Mouse (Mus musculus): ENCODE results near the gene Antxr1. TPM values are rescaled to one million over a fixed set of nuclear protein-coding genes. Genes with fewer than 3 reads are reported as not detected.

The Antxr1 gene
- polyA plus RNA-seq, 1 experiment from 2014 or later = 21.1 TPM

DNA sequence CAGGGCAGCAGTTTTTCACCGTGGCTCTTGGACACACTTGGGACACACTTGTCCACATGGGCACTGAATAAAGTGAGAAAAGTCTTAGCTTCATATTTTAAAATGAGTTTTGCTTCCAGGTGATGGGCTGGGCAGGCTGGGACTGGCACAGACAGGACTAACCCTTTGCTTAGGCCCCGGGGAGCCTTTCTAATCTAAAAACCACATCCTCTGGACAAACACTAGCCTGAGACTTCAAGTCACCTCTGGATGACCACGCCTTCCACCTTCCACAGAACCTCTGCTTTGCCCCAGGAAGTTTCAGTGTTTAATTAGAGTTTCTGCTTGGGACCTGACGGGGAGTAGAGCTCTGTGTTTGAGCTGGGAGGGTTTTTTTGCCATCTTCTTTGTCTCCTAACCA is 98.4 kb downstream of the Antxr1 start:
- Histone ChIP-seq H3K9me3 (no peaks in the 10 kb centered on the region; the same call in 1 of the 2 replicates), H3K4me2 (replicated peaks) (no peak overlapping the region), H3K27me3 (no peaks in the 10 kb centered on the region), H3K4me3 (no peak overlapping the region), H3K9ac (no peak overlapping the region), H3K36me3 (peaks cover 74% of the 10 kb centered on the region), H3K4me1 (peaks cover 27% of the 10 kb centered on the region), H3K27ac (peak overlapping the region; percentile 48; the same call in 1 of the 2 replicates)
- no peak for ATAC-seq (ENCODE audit: low FRiP score, low read depth)
- 59% methylated on average over 4 of the region's 4 CpGs for WGBS

DNA sequence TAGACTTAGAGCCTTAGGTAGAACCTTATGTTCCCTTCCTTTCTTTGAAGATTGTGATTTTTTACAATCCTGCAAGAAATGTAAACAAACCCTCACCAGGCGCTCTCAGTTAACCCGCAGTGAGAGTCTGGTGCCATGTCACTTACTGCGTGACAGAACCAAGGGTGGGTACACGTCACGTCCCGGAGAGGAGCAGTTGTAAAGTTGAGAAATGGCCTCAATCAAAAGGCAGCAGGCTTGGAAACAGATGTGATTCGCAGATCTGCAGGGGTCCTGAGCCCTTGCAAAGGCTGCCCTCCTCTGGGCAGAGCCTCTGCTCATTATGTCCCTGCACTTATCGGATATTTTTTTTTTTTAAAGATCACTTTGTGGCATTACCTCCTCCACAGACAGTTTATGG is 99.6 kb downstream of the Antxr1 start:
- Histone ChIP-seq H3K9ac (no peak overlapping the region), H3K27ac (no peak overlapping the region), H3K4me3 (no peak overlapping the region), H3K27me3 (no peaks in the 10 kb centered on the region), H3K9me3 (no peaks in the 10 kb centered on the region; the same call in 1 of the 2 replicates), H3K4me1 (peaks cover 28% of the 10 kb centered on the region), H3K36me3 (peaks cover 72% of the 10 kb centered on the region), H3K4me2 (replicated peaks) (no peak overlapping the region)
- WGBS = 16% methylated on average over 8 of the region's 8 CpGs
- no peak for ATAC-seq (ENCODE audit: low FRiP score, low read depth)

- Histone ChIP-seq H3K36me3 (peaks cover 58% of the 10 kb centered on the region), H3K27ac (no peak overlapping the region), H3K4me3 (no peak overlapping the region), H3K4me2 (replicated peaks) (no peak overlapping the region), H3K27me3 (no peaks in the 10 kb centered on the region), H3K9ac (no peak overlapping the region), H3K4me1 (peaks cover 26% of the 10 kb centered on the region), H3K9me3 (peaks cover 8% of the 10 kb centered on the region)
- no peak for ATAC-seq (ENCODE audit: low FRiP score, low read depth)
- 76% methylated on average over 4 of the region's 4 CpGs for WGBS
Observed at GRCm38 (mm10) chr6:87233111-87233510, 102.5 kb downstream of the Antxr1 start.

DNA sequence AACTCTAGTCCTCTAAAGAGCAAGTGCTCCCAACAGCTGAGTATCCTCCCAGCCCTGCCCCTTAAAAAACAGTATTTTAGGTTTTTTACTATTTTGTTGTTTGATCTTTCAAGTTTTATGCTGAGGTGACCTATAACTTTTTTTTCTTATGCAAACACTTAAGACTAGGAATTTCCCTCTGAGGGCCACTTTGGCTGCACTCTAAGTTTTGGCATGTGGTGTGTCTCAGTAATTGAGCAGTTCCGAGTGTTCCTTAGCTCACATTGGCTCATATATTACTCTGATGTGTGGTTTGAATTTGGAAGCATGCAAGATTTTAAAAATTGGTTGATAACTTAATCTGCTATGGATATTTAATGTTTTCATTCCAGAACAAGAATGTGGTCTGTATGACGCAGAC is 105.6 kb downstream of the Antxr1 start:
- no peak for ATAC-seq (ENCODE audit: low FRiP score, low read depth)
- H3K27me3 ChIP-seq = no peaks in the 10 kb centered on the region
- peaks cover 41% of the 10 kb centered on the region for H3K36me3 ChIP-seq
- H3K4me3 ChIP-seq = no peak overlapping the region
- WGBS = 92% methylated on average over 2 of the region's 2 CpGs
- peaks cover 32% of the 10 kb centered on the region for H3K4me1 ChIP-seq
- no peak overlapping the region for H3K4me2 ChIP-seq (replicated peaks)
- no peak overlapping the region for H3K27ac ChIP-seq
- H3K9me3 ChIP-seq = peaks cover 8% of the 10 kb centered on the region
- no peak overlapping the region for H3K9ac ChIP-seq

DNA sequence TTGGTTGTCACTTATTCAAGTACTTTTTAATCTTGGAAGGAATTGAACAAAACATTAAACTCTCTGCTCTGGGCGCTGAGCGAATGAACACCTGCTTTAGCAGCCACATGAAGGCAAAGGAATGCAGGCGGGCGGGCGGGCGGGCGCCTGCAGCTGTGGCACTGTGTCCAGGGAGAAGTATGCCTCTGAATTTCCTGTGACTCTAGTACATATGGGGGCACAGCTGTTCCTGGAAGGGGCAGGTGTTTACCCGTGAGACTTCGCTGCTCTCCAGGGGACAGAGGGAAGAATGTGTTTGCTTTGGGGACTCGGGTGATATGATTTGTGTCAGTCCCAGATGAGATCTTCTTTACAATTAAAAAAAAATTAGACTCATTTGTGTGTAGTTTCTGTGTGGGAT is 107.7 kb downstream of the Antxr1 start:
- Histone ChIP-seq H3K4me1 (peaks cover 50% of the 10 kb centered on the region), H3K36me3 (peaks cover 37% of the 10 kb centered on the region), H3K27ac (no peak overlapping the region; the same call in 1 of the 2 replicates), H3K9me3 (peaks cover 8% of the 10 kb centered on the region), H3K4me2 (replicated peaks) (no peak overlapping the region), H3K27me3 (no peaks in the 10 kb centered on the region), H3K4me3 (no peak overlapping the region), H3K9ac (no peak overlapping the region)
- WGBS = 41% methylated on average over 10 of the region's 10 CpGs
- peak; percentile 71 for ATAC-seq (ENCODE audit: low FRiP score, low read depth)

GRCm38 (mm10) chr6:87226315-87226714 is 109.3 kb downstream of the Antxr1 start:
- WGBS = 74% methylated on average over 4 of the region's 4 CpGs

GRCm38 (mm10) chr6:87225286-87225685 is 110.3 kb downstream of the Antxr1 start:
- H3K9ac ChIP-seq = no peak overlapping the region; the same call in 1 of the 2 replicates
- H3K9me3 ChIP-seq = peaks cover 8% of the 10 kb centered on the region
- peaks cover 17% of the 10 kb centered on the region for H3K36me3 ChIP-seq
- 0 out of 2 replicates have a peak overlapping the region, but pooled peaks have one; percentile 11 for H3K4me2 ChIP-seq (replicated peaks)
- 94% methylated on average over 1 of the region's 1 CpGs for WGBS
- peak overlapping the region; percentile 67; the same call in 1 of the 2 replicates for H3K27ac ChIP-seq
- H3K27me3 ChIP-seq = no peaks in the 10 kb centered on the region
- H3K4me3 ChIP-seq = no peak overlapping the region
- peaks cover 72% of the 10 kb centered on the region for H3K4me1 ChIP-seq
- no peak for ATAC-seq (ENCODE audit: low FRiP score, low read depth)

More at GRCm38 (mm10) chr6:87226315-87226714, 109.3 kb downstream of the Antxr1 start:
- Histone ChIP-seq H3K36me3 (peaks cover 24% of the 10 kb centered on the region), H3K4me3 (no peak overlapping the region), H3K9ac (no peak overlapping the region), H3K27me3 (no peaks in the 10 kb centered on the region), H3K27ac (peak overlapping the region; percentile 67; the same call in 1 of the 2 replicates), H3K9me3 (peaks cover 8% of the 10 kb centered on the region), H3K4me2 (replicated peaks) (no peak overlapping the region), H3K4me1 (peaks cover 63% of the 10 kb centered on the region)
- no peak for ATAC-seq (ENCODE audit: low FRiP score, low read depth)

GRCm38 (mm10) chr6:87222854-87223631 is 112.6 kb downstream of the Antxr1 start:
- H3K4me1 ChIP-seq = peaks cover 90% of the 10 kb centered on the region
- no peak for ATAC-seq (ENCODE audit: low FRiP score, low read depth)
- no peaks in the 10 kb centered on the region for H3K9me3 ChIP-seq
- H3K27ac ChIP-seq = peak overlapping the region; percentile 56; the same call in 1 of the 2 replicates
- no peak overlapping the region for H3K4me2 ChIP-seq (replicated peaks)
- no peak overlapping the region for H3K4me3 ChIP-seq
- H3K36me3 ChIP-seq = peaks cover 10% of the 10 kb centered on the region
- WGBS = 47% methylated on average over 10 of the region's 10 CpGs
- H3K9ac ChIP-seq = no peak overlapping the region
- H3K27me3 ChIP-seq = no peaks in the 10 kb centered on the region

GRCm38 (mm10) chr6:87219061-87219992 is 116.3 kb downstream of the Antxr1 start:
- H3K27me3 ChIP-seq = no peaks in the 10 kb centered on the region
- H3K9me3 ChIP-seq = no peaks in the 10 kb centered on the region
- no peak overlapping the region for H3K4me3 ChIP-seq
- peak; percentile 79 for ATAC-seq (ENCODE audit: low FRiP score, low read depth)
- 33% methylated on average over 13 of the region's 13 CpGs for WGBS
- peak overlapping the region; percentile 25 for H3K4me2 ChIP-seq (replicated peaks)
- peaks cover 59% of the 10 kb centered on the region for H3K4me1 ChIP-seq
- peaks cover 29% of the 10 kb centered on the region for H3K36me3 ChIP-seq
- no peak overlapping the region for H3K9ac ChIP-seq
- peak overlapping the region; percentile 73 for H3K27ac ChIP-seq

DNA sequence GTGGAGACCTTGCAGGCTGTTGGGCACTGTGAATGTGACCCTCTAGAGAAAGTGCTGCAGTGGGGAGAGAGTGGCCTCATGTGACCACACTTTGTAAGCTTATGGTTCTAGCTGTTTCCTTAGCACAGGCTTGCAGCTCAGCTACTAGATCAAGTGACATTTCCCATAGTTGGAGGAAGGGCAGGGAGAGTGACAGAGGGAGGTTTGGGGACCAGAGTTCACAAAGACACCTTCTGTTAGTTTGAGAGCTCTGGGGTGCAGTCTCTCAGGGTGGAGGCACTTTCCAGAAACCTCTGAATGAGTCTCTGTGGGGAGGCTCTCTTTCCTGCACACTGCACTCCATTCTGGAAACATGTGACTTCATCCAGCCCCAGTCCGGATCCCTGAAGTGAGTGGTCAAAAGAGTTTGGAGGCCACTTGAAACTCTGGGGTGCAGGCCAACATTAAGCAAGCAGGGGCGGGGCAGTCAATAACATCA is 119.5 kb downstream of the Antxr1 start:
- peak overlapping the region; percentile 33; the same call in 1 of the 2 replicates for H3K27ac ChIP-seq
- peaks cover 28% of the 10 kb centered on the region for H3K4me1 ChIP-seq
- WGBS = 58% methylated on average over 2 of the region's 2 CpGs
- H3K27me3 ChIP-seq = no peaks in the 10 kb centered on the region
- H3K9ac ChIP-seq = no peak overlapping the region
- H3K36me3 ChIP-seq = peaks cover 53% of the 10 kb centered on the region
- no peak for ATAC-seq (ENCODE audit: low FRiP score, low read depth)
- no peaks in the 10 kb centered on the region for H3K9me3 ChIP-seq
- no peak overlapping the region for H3K4me2 ChIP-seq (replicated peaks)
- H3K4me3 ChIP-seq = no peak overlapping the region

DNA sequence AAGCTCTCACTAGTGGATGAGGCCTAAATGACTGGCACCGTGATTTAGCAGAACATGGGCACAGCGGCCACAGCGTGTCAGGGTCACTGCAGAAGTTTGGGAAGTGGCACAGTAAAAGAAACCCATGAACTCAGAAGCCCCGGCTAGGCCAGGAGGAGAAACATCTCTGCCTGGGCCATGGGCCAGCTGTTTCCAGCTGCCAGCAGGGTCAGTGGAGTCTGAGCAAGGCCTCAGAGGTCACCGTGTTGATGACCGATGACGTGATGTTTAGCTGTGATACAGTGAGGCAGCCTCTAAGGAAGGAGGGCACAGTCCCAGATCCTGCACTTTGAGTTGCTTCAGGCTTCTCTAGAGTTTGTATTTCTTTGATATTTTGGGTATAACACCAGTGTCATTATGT is 122.4 kb downstream of the Antxr1 start:
- ATAC-seq (ENCODE audit: low FRiP score, low read depth) = no peak
- Histone ChIP-seq H3K4me2 (replicated peaks) (no peak overlapping the region), H3K4me3 (no peak overlapping the region), H3K36me3 (peaks cover 71% of the 10 kb centered on the region), H3K9me3 (no peaks in the 10 kb centered on the region), H3K27ac (no peak overlapping the region), H3K9ac (no peak overlapping the region), H3K27me3 (no peaks in the 10 kb centered on the region), H3K4me1 (peaks cover 3% of the 10 kb centered on the region; the same call in 1 of the 2 replicates)
- 72% methylated on average over 7 of the region's 7 CpGs for WGBS

DNA sequence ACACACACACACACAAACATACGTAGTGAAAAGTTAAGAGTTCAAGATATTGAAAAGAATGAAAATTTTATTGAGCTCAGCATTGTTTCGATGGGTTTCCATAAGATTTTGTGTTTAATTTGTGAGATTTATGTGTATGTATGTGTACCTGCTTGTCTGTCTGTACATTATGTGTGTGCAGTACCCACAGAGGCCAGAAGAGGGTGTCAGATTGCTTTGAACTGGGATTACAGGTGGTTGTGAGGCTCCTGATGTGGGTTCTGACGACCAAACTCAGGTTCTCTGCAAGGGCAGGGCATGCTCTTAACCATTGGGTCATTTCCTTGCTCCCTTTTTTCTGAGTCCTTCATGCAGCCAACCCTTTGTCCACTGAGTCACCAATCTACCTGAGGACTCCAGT is 124.1 kb downstream of the Antxr1 start:
- Histone ChIP-seq H3K4me3 (no peak overlapping the region), H3K27ac (no peak overlapping the region), H3K36me3 (peaks cover 74% of the 10 kb centered on the region), H3K9me3 (no peaks in the 10 kb centered on the region), H3K27me3 (no peaks in the 10 kb centered on the region), H3K9ac (no peak overlapping the region), H3K4me1 (peaks cover 9% of the 10 kb centered on the region; the same call in 1 of the 2 replicates), H3K4me2 (replicated peaks) (no peak overlapping the region)
- no peak for ATAC-seq (ENCODE audit: low FRiP score, low read depth)
- WGBS = 81% methylated on average over 3 of the region's 3 CpGs
